Mouse (Mus musculus) cortical plate, adult 2 months (tissue): ENCODE results near the gene Zkscan16.

ENCODE experiments used
- CTCF ChIP-seq: fragments of 200-500 bp; IDR thresholded peaks from 2 replicates; pipeline ENCODE4 v1.5.1; 2011; ENCODE audit warnings: mild to moderate bottlenecking, control low read depth, low read length; ENCODE audit not compliant: insufficient read depth; ENCODE audit errors: extremely low read depth
- POLR2A ChIP-seq: fragments of 200-500 bp; IDR thresholded peaks from 2 replicates; pipeline ENCODE4 v1.6.1; 2011; ENCODE audit warnings: mild to moderate bottlenecking, low read length, control low read depth; ENCODE audit not compliant: insufficient read depth; ENCODE audit errors: extremely low read depth

- TF ChIP-seq CTCF (no peak), POLR2A (no peak)
Measured at GRCm38 (mm10) chr4:58944206-58944553, 752 bp downstream of the Zkscan16 start.
